Mouse (Mus musculus) spleen, postnatal 10 days (tissue): ENCODE data around the gene Mrpl27.
"Not testable (repeated sequence)": the region's sequence is repeated elsewhere in the genome, so short reads cannot be mapped to it uniquely, and the experiment has no call there.

ENCODE experiments used
- DNase-seq, 2 experiments: peaks; one replicate each; pipeline ENCODE4 v3.0.0; 2021 to 2022; ENCODE audit warnings: low spot score in 2 of 2

Mrpl27 gene

GRCm38 (mm10) chr11:94674984-94675383 is 21.4 kb downstream of the Mrpl27 start:
- no peak for DNase-seq

GRCm38 (mm10) chr11:94675446-94675845 is 21.9 kb downstream of the Mrpl27 start:
- DNase-seq, result no peak

GRCm38 (mm10) chr11:94676308-94676707 is 22.7 kb downstream of the Mrpl27 start:
- DNase-seq, result no peak

DNA sequence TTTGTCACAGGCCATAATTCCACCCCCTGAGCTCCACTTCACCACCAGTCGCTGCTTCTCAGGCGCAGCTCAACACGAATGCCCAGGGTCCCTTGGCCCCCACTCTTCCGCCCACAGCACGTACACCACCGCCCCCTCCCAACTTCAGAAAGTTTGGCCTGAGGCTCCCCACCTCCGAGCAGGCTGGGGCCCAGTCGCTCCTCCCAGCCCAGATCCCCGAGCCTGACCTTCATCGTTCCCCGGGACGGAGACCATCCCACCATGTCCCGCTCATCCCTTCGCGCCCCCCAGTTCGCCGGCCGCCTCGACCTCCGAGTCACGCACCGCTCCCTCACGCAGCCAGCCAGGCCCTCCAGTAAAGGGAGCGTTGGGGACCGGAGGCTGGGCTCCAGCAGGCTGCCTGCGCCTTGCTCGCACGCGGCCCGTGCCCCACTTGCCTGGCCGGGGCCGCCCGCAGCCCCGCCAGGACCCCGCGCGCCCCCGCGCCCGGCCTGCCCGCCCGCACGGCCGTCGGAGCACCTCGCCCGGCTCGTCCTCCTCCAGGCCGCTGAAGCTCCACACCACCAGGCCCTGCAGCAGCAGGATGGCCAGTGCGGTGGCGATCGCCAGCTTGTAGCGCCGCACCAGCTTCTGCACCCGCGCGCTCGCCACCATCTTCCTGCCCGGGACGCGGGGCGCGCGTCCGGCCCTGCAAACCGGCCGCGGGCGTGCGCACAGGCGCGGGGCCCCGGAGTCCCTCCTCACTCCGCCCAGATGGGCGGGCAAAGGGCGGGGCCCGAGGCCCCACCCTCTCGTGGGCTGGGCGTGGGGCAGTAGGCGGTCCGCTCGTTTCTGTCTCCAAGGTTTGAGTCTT is 23.4 kb downstream of the Mrpl27 start, which contains the start of gene Xylt2:
TSS of gene Xylt2 (minus strand) at position 762 of the 853 bp plus-strand sequence.
- DNase-seq, result peak; percentile 73 to 91

- DNase-seq, result no peak
Observed at GRCm38 (mm10) chr11:94677607-94678145, 24.1 kb downstream of the Mrpl27 start.

DNA sequence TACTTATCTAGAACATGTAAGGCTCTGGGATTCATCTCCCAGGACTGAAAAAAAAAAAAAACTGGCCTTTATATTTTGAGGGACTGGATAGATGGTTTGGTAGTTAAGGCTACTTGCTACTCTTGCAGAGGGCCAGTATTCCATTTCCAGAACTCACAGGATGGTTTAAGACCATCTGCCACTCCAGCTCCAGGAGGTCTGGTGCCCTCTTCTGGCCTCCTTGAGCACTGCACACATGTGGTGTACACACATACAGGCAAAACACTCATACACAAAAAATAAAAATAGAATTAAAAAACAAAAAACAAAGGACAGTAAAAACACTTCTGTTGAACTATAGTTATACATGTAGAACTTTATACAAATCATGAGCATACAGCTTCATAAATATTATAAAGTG is 27.1 kb downstream of the Mrpl27 start:
- no peak for DNase-seq

DNA sequence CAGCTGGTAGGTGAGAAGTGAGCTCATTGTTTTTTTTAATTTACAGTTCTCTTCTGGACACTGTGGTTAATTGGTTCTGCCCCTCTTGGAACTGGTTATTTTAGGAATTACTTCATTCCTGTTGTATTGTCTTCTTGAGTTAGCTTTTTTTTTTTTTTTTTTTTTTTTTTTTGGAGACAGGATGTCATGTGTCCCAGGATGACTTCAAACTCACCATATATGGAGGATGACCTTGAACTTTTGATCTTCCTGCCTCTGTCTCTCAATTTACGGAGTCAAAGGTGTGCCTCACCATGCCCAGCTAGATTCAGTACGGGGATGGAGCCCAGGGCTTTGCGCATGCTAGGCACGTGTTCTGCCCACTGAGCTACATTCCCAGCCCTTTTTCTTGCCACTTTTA is 28.1 kb downstream of the Mrpl27 start:
- no peak for DNase-seq

DNA sequence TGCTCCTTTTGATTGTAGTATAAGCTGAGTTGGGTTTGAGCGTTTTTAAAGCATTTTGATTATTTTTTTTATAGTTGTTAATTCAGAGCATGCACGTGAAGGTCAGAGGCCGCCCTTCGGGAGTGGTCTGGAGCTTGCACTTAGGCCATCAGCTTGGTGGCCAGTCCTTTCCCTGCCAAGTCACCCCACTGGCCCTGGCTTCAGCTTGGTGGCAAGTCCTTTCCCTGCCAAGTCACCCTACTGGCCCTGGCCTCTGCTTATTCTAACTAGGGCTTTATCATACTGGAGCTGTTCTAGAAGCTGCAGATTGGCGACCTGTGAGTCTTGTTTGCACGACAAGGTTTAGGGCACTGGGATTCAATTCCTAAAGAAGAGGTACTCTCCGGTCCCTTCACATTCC is 28.9 kb downstream of the Mrpl27 start:
- no peak for DNase-seq

DNA sequence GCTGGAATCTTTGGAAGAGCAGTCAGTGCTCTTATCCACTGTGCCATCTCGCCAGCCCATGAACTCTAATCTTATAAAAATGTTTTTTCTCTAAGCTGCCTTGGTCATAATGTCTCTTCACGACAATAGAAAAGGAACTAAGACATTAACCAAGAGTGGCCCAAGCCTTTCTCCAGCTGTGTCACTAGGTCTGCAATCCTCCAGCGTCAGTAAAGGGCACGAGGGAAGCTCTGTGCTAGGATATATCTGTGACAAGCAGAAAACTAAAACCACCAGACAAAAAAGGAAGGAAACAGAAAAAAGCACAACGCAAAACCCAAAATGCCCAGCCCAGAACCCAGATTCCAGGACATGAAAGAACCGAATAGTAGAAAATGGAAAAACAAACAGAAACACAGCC is 33.6 kb downstream of the Mrpl27 start:
- no peak for DNase-seq

DNA sequence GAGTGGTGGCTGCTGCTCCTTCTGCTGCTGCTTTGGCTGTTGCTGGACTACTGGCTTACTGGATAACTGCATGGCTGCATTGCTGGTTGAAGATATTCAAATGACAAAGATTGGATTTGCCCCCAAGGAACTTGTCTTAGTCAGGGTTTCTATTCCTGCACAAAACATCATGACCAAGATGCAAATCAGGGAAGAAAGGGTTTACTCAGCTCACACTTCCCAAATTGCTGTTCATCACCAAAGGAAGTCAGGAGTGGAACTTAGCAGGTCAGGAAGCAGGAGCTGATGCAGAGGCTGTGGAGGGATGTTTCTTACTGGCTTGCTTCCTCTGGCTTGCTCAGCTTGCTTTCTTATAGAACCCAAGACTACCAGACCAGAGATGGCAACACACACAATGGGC is 38.9 kb downstream of the Mrpl27 start:
- DNase-seq, result not testable (repeated sequence)

- no peak for DNase-seq
Observed at GRCm38 (mm10) chr11:94695508-94695907, 41.9 kb downstream of the Mrpl27 start.

- no peak for DNase-seq
Observed at GRCm38 (mm10) chr11:94697140-94697539, 43.6 kb downstream of the Mrpl27 start.

DNA sequence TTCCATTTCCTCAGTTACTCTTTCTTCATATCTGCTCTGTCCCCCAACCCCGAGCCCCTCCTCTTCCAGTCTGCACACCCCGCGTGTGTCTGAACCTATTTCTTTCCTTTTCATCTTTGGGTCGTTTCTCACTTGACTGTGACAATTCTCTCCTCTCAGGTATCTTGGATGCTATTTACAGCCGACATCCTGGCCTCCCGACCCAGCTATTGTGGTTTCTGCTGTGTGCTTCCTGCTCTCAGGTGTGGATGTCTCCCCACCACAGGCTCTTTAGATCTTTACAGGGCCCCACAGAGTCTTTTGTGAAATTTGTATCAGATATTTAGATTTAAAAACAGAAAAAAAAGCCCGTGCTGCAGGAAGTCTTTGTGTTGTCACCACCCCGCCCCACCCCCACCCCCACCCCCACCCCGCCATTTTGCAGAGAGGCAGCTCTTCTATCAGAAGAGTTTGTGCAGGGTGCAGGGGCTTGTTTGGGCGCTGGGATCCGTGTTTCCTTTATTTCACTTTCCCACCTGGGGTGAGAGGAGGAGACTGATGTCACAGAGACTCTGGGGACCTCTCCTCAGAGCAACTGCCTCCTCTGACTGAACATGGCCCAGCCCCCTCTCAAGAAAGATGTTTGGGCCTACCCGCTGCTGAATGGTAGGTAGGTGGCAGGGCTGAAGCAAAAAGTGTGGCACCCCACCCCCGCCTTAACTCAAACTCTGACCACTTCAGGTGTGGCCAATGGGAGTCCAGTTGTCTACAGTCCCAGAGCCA is 44.3 kb downstream of the Mrpl27 start:
- no peak for DNase-seq

DNA sequence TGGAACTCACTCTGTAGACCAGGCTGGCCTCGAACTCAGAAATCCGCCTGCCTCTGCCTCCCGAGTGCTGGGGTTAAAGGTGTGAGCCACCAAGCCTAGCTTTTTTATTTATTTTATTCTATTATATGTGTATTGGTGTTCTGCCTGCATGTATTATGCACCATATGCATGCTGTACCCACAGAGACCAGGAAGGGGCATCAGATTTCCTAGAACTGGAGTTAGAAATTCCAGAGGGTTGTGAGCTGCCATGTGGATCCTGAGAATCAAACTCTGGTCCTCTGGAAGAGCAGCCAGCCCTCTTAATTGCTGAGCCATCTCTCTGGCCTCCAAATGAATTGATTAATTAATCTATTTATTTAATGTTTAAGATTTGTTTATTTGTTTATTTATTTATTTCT is 45.8 kb downstream of the Mrpl27 start:
- DNase-seq, result no peak

DNA sequence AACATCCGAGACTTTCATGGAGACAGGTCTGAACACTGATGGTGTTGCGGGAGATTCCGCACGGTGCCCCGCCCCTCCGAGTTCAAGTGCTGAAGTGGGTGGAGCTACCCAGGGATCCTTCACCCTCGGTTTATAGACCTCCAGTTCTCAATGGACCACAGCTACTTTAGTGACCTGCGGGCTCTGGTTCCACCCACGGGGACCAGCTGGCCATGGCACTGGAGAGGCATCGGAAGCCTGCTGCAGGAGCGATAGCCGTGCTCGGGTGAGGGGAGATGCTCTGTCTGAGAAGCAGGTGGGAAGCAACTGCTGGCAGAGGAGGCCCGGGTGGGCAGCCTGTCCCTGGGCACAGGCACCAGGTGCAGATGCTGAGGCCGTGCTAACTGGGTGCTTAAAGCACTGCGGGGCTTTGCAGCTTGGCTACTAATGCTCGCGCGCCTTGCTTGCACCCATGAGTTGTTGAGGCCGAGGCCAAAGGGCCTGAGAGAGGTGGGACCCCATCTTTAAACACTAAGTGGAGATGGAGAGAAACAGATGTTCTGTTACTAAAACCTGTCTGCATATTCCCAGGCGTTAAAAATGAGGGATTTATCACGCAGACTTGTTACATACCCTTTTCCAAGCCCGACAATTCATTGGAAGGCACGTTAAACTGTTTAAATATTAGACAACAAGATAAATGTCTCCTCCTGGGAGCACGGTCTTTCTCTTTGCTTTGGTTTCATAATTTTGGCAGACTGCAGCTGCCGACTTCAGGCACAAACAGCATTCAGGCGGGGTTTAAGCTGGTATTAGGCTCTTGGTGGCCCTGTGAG is 48.0 kb downstream of the Mrpl27 start:
- DNase-seq, result no peak

DNA sequence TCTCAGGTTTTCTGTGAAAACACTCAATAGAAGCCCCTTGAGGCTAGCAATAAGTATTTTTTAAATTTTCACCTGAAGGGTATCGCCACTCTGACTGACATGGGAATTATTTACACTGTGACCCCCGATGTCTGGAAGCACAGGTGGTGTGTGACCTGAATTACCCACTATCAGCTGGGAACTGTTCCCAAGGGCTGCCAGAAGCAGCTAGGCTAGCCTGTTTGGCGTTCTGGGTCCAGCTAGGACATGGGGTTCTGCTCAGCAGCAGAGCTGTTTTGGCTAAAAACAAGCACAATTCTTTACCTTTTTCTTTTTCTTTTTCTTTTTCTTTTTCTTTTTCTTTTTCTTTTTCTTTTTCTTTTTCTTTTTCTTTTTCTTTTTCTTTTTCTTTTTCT is 48.6 kb downstream of the Mrpl27 start:
- DNase-seq, result no peak

- no peak for DNase-seq
Observed at GRCm38 (mm10) chr11:94704020-94704419, 50.5 kb downstream of the Mrpl27 start.

- no peak for DNase-seq
Observed at GRCm38 (mm10) chr11:94704472-94704871, 50.9 kb downstream of the Mrpl27 start, which contains the start of gene Gm11541. Gm11541 (minus strand) TSS chr11:94704499.
